Mouse (Mus musculus): ENCODE data around the gene Slc19a2. TPM values are rescaled to one million over a fixed set of nuclear protein-coding genes. Genes with fewer than 3 reads are reported as not detected.

The Slc19a2 gene
- polyA plus RNA-seq, 2 experiments = 9.7 to 10.0 TPM

DNA sequence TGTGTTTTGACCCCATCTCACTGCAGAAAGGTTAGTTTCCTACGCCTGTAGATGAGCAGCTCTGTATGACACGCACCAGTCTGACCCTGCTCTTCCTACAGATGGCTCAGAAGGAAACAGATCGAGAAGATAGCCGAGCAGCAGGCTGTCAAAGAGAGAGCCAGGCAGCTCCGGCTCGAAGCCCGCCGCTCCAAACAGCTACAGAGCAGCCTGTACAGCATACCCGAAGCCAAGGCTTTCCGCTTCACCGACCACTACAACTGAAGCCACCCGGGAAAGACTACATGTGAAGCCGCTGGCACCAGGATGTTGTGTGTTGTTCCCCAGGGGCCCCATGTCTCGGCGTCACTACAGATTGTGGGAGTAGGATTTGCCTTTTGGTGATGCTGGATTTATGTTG, 38.6 kb downstream of the Slc19a2 start:
- no peak for TF ChIP-seq POLR2A (IDR thresholded peaks at IDR 0.05; ENCODE audit: borderline replicate concordance, extremely low read depth, insufficient read depth, insufficient read length)
- 70% methylated on average over 15 of the region's 15 CpGs for WGBS

DNA sequence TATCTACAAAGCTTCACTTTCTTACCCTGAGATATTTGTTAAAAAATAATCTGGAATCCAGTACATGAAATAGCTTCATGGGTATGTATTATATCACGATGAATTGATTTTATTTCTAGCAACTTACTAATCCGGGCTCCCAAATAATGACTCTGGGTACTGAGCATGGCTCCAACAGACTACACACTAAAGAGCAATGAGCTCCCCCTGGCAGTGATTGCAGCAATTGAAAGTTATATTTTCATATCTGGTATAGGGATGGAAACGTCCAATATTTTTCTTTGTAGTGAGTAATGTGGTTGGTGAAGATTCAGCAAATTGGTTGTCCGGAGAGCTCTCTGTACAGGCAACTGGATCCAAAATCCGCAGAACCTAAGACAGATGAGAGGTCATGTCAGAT, 43.2 kb downstream of the Slc19a2 start:
- Histone ChIP-seq H3K27ac (replicated peaks; ENCODE audit: low read depth, low read length) (no peak overlapping the region), H3K27me3 (ENCODE audit: control insufficient read depth, insufficient read depth, low read length) (no peaks in the 10 kb centered on the region), H3K9me3 (ENCODE audit: control insufficient read depth, low read length) (no peaks in the 10 kb centered on the region), H3K4me2 (replicated peaks; ENCODE audit: low read depth, low read length, severe bottlenecking) (no peak overlapping the region), H3K36me3 (ENCODE audit: control insufficient read depth, insufficient read depth, low read length) (peaks cover 51% of the 10 kb centered on the region), H3K9ac (ENCODE audit: low read depth, low read length, severe bottlenecking) (no peak overlapping the region), H3K4me3 (replicated peaks; ENCODE audit: low read length) (no peak overlapping the region), H3K4me1 (ENCODE audit: control insufficient read depth, insufficient read depth, low read length) (no peaks in the 10 kb centered on the region)
- no peak for TF ChIP-seq POLR2A (IDR thresholded peaks at IDR 0.05; ENCODE audit: borderline replicate concordance, extremely low read depth, insufficient read depth, insufficient read length)
- DNase-seq (ENCODE audit: low spot score) (no peak), ATAC-seq (ENCODE audit: low FRiP score, low read depth) (no peak)
- 89% methylated on average over 5 of the region's 5 CpGs for WGBS

More for the DNA sequence above, 38.6 kb downstream of the Slc19a2 start:
- no peaks in the 10 kb centered on the region for H3K9me3 ChIP-seq (ENCODE audit: control insufficient read depth, low read length)
- peaks cover 22% of the 10 kb centered on the region for H3K36me3 ChIP-seq (ENCODE audit: control insufficient read depth, insufficient read depth, low read length)
- no peaks in the 10 kb centered on the region for H3K27me3 ChIP-seq (ENCODE audit: control insufficient read depth, insufficient read depth, low read length)
- DNase-seq (ENCODE audit: low spot score) (no peak), ATAC-seq (ENCODE audit: low FRiP score, low read depth) (no peak)
- no peak overlapping the region for H3K4me2 ChIP-seq (replicated peaks; ENCODE audit: low read depth, low read length, severe bottlenecking)
- H3K4me1 ChIP-seq (ENCODE audit: control insufficient read depth, insufficient read depth, low read length) = no peaks in the 10 kb centered on the region
- H3K27ac ChIP-seq (replicated peaks; ENCODE audit: low read depth, low read length) = no peak overlapping the region
- no peak overlapping the region for H3K4me3 ChIP-seq (replicated peaks; ENCODE audit: low read length)
- no peak overlapping the region for H3K9ac ChIP-seq (ENCODE audit: low read depth, low read length, severe bottlenecking)

DNA sequence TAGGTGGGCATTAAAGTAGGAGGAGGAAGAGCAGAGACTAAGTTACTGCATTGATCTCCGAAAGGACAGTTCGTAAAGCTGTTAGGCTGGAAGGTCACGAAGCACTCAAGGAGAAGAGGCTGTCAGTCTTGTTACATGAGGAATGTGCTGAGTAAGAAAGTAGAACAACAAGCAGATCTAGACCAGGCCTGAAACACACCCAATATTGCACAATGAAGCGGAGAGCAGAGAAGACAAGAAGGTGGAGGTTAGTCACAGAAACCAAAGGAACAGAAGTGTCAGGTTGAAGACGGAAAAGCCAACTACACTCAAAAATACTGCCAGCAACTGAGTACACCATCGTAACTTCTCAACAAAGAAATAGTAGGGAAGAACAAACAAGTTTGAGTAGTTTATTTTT, 45.2 kb downstream of the Slc19a2 start:
- Histone ChIP-seq H3K27ac (replicated peaks; ENCODE audit: low read depth, low read length) (no peak overlapping the region), H3K27me3 (ENCODE audit: control insufficient read depth, insufficient read depth, low read length) (no peaks in the 10 kb centered on the region), H3K4me3 (replicated peaks; ENCODE audit: low read length) (no peak overlapping the region), H3K9ac (ENCODE audit: low read depth, low read length, severe bottlenecking) (no peak overlapping the region), H3K4me2 (replicated peaks; ENCODE audit: low read depth, low read length, severe bottlenecking) (no peak overlapping the region), H3K9me3 (ENCODE audit: control insufficient read depth, low read length) (no peaks in the 10 kb centered on the region), H3K36me3 (ENCODE audit: control insufficient read depth, insufficient read depth, low read length) (peaks cover 69% of the 10 kb centered on the region), H3K4me1 (ENCODE audit: control insufficient read depth, insufficient read depth, low read length) (no peaks in the 10 kb centered on the region)
- WGBS = 90% methylated on average over 6 of the region's 6 CpGs
- DNase-seq (ENCODE audit: low spot score) = no peak
- TF ChIP-seq POLR2A (IDR thresholded peaks at IDR 0.05; ENCODE audit: borderline replicate concordance, extremely low read depth, insufficient read depth, insufficient read length) = no peak
- ATAC-seq (ENCODE audit: low FRiP score, low read depth) = no peak

DNA sequence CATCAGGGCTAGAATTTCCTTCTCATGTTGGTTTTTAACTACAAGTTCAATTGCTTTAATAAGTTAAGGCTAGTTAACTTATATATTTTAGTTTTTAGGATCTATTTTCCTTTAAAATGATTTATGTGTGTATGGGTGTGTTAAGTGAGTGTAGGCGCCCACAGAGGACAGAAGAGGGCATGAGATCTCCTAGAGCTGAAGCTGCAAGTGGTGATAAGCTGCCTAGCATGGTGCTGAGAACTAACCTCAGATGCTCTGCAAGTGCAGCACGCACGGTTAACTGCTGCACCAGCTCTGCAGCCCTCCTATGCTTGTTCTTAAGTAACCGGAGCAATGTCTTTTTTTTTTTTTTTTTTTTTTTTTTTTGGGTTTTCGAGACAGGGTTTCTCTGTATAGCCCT, 47.6 kb downstream of the Slc19a2 start:
- 90% methylated on average over 4 of the region's 5 CpGs for WGBS
- no peak for TF ChIP-seq POLR2A (IDR thresholded peaks at IDR 0.05; ENCODE audit: borderline replicate concordance, extremely low read depth, insufficient read depth, insufficient read length)
- H3K9ac ChIP-seq (ENCODE audit: low read depth, low read length, severe bottlenecking) = no peak overlapping the region

DNA sequence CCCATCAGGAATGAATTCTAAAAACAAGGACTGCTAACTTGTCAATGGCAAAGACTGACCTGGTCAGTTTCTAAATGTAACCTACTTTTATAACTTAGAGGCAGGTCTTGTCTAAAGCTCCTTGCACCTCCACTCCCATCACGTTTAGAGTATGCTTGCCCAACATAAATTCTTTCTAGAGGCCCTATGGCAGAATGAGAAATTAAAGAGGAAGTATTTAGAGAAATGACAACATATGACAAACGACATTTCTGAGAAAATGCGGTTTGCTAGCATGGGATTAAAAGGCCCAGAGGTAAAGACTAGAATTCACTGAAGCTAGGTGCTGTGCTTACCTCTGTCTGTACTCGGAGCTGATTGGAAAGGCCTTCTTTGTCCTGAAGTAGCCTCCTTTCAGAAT, 53.1 kb downstream of the Slc19a2 start:
- H3K4me3 ChIP-seq (replicated peaks; ENCODE audit: low read length) = no peak overlapping the region
- no peak overlapping the region for H3K27ac ChIP-seq (replicated peaks; ENCODE audit: low read depth, low read length)
- WGBS = 92% methylated on average over 4 of the region's 4 CpGs
- no peak for DNase-seq (ENCODE audit: low spot score)
- TF ChIP-seq POLR2A (IDR thresholded peaks at IDR 0.05; ENCODE audit: borderline replicate concordance, extremely low read depth, insufficient read depth, insufficient read length) = no peak
- ATAC-seq (ENCODE audit: low FRiP score, low read depth) = no peak
- H3K4me2 ChIP-seq (replicated peaks; ENCODE audit: low read depth, low read length, severe bottlenecking) = no peak overlapping the region
- no peaks in the 10 kb centered on the region for H3K9me3 ChIP-seq (ENCODE audit: control insufficient read depth, low read length)
- H3K9ac ChIP-seq (ENCODE audit: low read depth, low read length, severe bottlenecking) = no peak overlapping the region
- H3K27me3 ChIP-seq (ENCODE audit: control insufficient read depth, insufficient read depth, low read length) = no peaks in the 10 kb centered on the region
- 0 out of 2 replicates have a peak, but pooled peaks cover 2% of the 10 kb centered on the region for H3K4me1 ChIP-seq (ENCODE audit: control insufficient read depth, insufficient read depth, low read length)
- peaks cover 49% of the 10 kb centered on the region for H3K36me3 ChIP-seq (ENCODE audit: control insufficient read depth, insufficient read depth, low read length)

More for the DNA sequence above, 47.6 kb downstream of the Slc19a2 start:
- Histone ChIP-seq H3K9me3 (ENCODE audit: control insufficient read depth, low read length) (no peaks in the 10 kb centered on the region), H3K27ac (replicated peaks; ENCODE audit: low read depth, low read length) (no peak overlapping the region), H3K27me3 (ENCODE audit: control insufficient read depth, insufficient read depth, low read length) (no peaks in the 10 kb centered on the region), H3K4me3 (replicated peaks; ENCODE audit: low read length) (no peak overlapping the region), H3K4me2 (replicated peaks; ENCODE audit: low read depth, low read length, severe bottlenecking) (no peak overlapping the region), H3K4me1 (ENCODE audit: control insufficient read depth, insufficient read depth, low read length) (no peaks in the 10 kb centered on the region), H3K36me3 (ENCODE audit: control insufficient read depth, insufficient read depth, low read length) (peaks cover 75% of the 10 kb centered on the region)
- ATAC-seq (ENCODE audit: low FRiP score, low read depth) (no peak), DNase-seq (ENCODE audit: low spot score) (no peak)

DNA sequence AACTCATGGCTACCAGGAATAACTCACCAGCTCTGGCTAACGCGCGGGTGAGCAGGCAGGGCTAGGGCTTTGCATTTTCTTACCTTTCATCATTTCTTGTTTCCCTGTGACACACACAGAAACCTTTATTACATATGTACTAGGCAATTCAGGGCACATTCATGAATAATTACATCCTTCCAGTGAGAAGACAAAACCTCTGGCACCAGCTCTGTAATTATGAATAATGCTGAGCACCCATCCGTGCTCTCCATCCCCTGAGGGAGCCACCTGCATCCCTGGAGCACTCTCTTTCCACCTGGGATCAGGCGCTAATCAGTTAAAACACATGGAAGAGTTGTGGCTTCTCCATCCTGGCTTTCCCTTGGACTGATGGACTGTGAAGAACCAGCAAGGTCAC, 55.0 kb downstream of the Slc19a2 start, which contains the start of gene Nme7:
Gene Nme7 (plus strand): TSS at position 301 of the 400 bp plus-strand sequence.
- Histone ChIP-seq H3K4me1 (ENCODE audit: control insufficient read depth, insufficient read depth, low read length) (peaks cover 8% of the 10 kb centered on the region; the same call in 1 of the 2 replicates), H3K4me3 (replicated peaks; ENCODE audit: low read length) (no peak within 1 kb of the TSS), H3K27me3 (ENCODE audit: control insufficient read depth, insufficient read depth, low read length) (no peaks in the 10 kb centered on the region), H3K9me3 (ENCODE audit: control insufficient read depth, low read length) (no peaks in the 10 kb centered on the region), H3K27ac (replicated peaks; ENCODE audit: low read depth, low read length) (no peak within 1 kb of the TSS), H3K36me3 (ENCODE audit: control insufficient read depth, insufficient read depth, low read length) (peaks cover 33% of the 10 kb centered on the region), H3K4me2 (replicated peaks; ENCODE audit: low read depth, low read length, severe bottlenecking) (no peak within 1 kb of the TSS), H3K9ac (ENCODE audit: low read depth, low read length, severe bottlenecking) (no peak within 1 kb of the TSS; the same call in 1 of the 2 replicates)
- no peak for DNase-seq (ENCODE audit: low spot score)
- ATAC-seq (ENCODE audit: low FRiP score, low read depth) = no peak
- WGBS = 89% methylated on average over 5 of the region's 5 CpGs
- no peak for TF ChIP-seq POLR2A (IDR thresholded peaks at IDR 0.05; ENCODE audit: borderline replicate concordance, extremely low read depth, insufficient read depth, insufficient read length)

Measured in limb, embryonic 14.5 days (tissue).